Mouse (Mus musculus) MEL (cell line): ENCODE measurements at regions not wholly inside any gene's neighbourhood (a gene's known extent, or its start where the extent isn't known, plus 50 kb on each side); places are given as distances from the start of the nearest gene placed in this dataset.

Source experiments
- DNase-seq: peaks from one replicate; pipeline ENCODE4 v3.0.0; 2011; ENCODE audit warnings: low read depth, low spot score
- H3K27ac ChIP-seq: 2 replicates; pipeline ENCODE4 v1.5.1; 2012; ENCODE audit warnings: low read depth, mild to moderate bottlenecking, control low read depth, low read length, moderate library complexity; ENCODE audit not compliant: control insufficient read depth
- H3K27me3 ChIP-seq, 2 experiments: fragments of 150-350 bp in 1 of 2; sonication (generic) in 1 of 2; 2 replicates each; pipeline ENCODE4 v1.6.1; 2012; ENCODE audit warnings: low read length in 2 of 2, mild to moderate bottlenecking in 2 of 2, improper control_type of control experiment in 1 of 2, moderate library complexity in 1 of 2; ENCODE audit not compliant: insufficient read depth in 2 of 2, control insufficient read depth in 1 of 2
- H3K36me3 ChIP-seq, 2 experiments: 2 replicates each; pipeline ENCODE4 v1.6.1; 2012 to 2014; ENCODE audit warnings: low read length in 2 of 2, improper control_type of control experiment in 1 of 2, inconsistent platforms in 1 of 2, mild to moderate bottlenecking in 1 of 2; ENCODE audit not compliant: insufficient read depth in 2 of 2, control insufficient read depth in 1 of 2
- H3K4me1 ChIP-seq, 2 experiments: fragments of 150-350 bp in 1 of 2; sonication (generic) in 1 of 2; 2 replicates each; pipeline ENCODE4 v1.6.1; 2012; ENCODE audit warnings: low read length in 2 of 2, improper control_type of control experiment in 1 of 2, mild to moderate bottlenecking in 1 of 2; ENCODE audit not compliant: insufficient read depth in 2 of 2, control insufficient read depth in 1 of 2
- H3K4me3 ChIP-seq, 2 experiments: fragments of 150-350 bp in 1 of 2; sonication (generic) in 1 of 2; 2 replicates each; pipeline ENCODE4 v1.5.1; 2012; ENCODE audit warnings: low read depth in 2 of 2, low read length in 2 of 2, mild to moderate bottlenecking in 2 of 2, moderate library complexity in 2 of 2, control low read depth in 1 of 2, improper control_type of control experiment in 1 of 2; ENCODE audit not compliant: control insufficient read depth in 1 of 2, insufficient read depth in 1 of 2
- H3K79me2 ChIP-seq: 2 replicates; pipeline ENCODE4 v1.6.1; 2012; ENCODE audit warnings: mild to moderate bottlenecking, low read length, moderate library complexity; ENCODE audit not compliant: control insufficient read depth, poor library complexity, insufficient read depth
- H3K9ac ChIP-seq: 2 replicates; pipeline ENCODE4 v1.6.1; 2012; ENCODE audit warnings: low read depth, mild to moderate bottlenecking, control low read depth, low read length, moderate library complexity; ENCODE audit not compliant: control insufficient read depth, poor library complexity, severe bottlenecking
- H3K9me3 ChIP-seq: fragments of 150-350 bp; sonication (generic); replicated peaks from 2 replicates; pipeline ENCODE4 v1.6.1; 2012; ENCODE audit warnings: mild to moderate bottlenecking, low read length, improper control_type of control experiment, moderate library complexity; ENCODE audit not compliant: insufficient read depth
- BHLHE40 ChIP-seq: IDR thresholded peaks from 2 replicates; pipeline ENCODE4 v1.6.1; 2012; ENCODE audit warnings: low read depth, mild to moderate bottlenecking, inconsistent platforms, low read length, improper control_type of control experiment, borderline replicate concordance
- CHD1 ChIP-seq: IDR thresholded peaks from 2 replicates; pipeline ENCODE4 v1.6.1; 2012; ENCODE audit warnings: low read depth, mild to moderate bottlenecking, inconsistent platforms, low read length, improper control_type of control experiment
- E2F4 ChIP-seq: IDR thresholded peaks from 2 replicates; pipeline ENCODE4 v1.6.1; 2011; ENCODE audit warnings: low read depth, low read length, improper control_type of control experiment, borderline replicate concordance
- ELF1 ChIP-seq: IDR thresholded peaks from 2 replicates; pipeline ENCODE4 v1.6.1; 2014; ENCODE audit warnings: low read depth, mild to moderate bottlenecking, inconsistent platforms, low read length, improper control_type of control experiment, moderate library complexity
- GABPA ChIP-seq: IDR thresholded peaks from 2 replicates; pipeline ENCODE4 v1.6.1; 2012; ENCODE audit warnings: low read depth, mild to moderate bottlenecking, inconsistent platforms, low read length, improper control_type of control experiment, moderate library complexity
- KAT2A ChIP-seq: conservative IDR thresholded peaks from 2 replicates; pipeline ENCODE4 v1.6.1; 2012; ENCODE audit warnings: low read depth, low read length, improper control_type of control experiment, inconsistent platforms
- MAFK ChIP-seq: IDR thresholded peaks from 2 replicates; pipeline ENCODE4 v1.6.1; 2011; ENCODE audit warnings: low read depth, mild to moderate bottlenecking, low read length, improper control_type of control experiment, borderline replicate concordance
- MAX ChIP-seq: IDR thresholded peaks from 2 replicates; pipeline ENCODE4 v1.6.1; 2011; ENCODE audit warnings: low read length, improper control_type of control experiment
- POLR2A ChIP-seq, 2 experiments: IDR thresholded peaks; 2 replicates each; pipeline ENCODE4 v1.6.1; 2011 to 2012; ENCODE audit warnings: low read length in 2 of 2, mild to moderate bottlenecking in 2 of 2, control low read depth in 1 of 2, improper control_type of control experiment in 1 of 2, low read depth in 1 of 2, moderate library complexity in 1 of 2; ENCODE audit not compliant: control insufficient read depth in 1 of 2, insufficient read depth in 1 of 2, poor library complexity in 1 of 2
- POLR2AphosphoS5 ChIP-seq: IDR thresholded peaks from 2 replicates; pipeline ENCODE4 v1.6.1; 2012; ENCODE audit warnings: low read depth, borderline replicate concordance, mild to moderate bottlenecking, inconsistent platforms, low read length, moderate library complexity, mixed read lengths
- SIN3A ChIP-seq: IDR thresholded peaks from 2 replicates; pipeline ENCODE4 v1.6.1; 2012; ENCODE audit warnings: low read length, improper control_type of control experiment, inconsistent platforms
- TAL1 ChIP-seq: IDR thresholded peaks from 2 replicates; pipeline ENCODE4 v1.6.1; 2012; ENCODE audit warnings: mild to moderate bottlenecking, inconsistent platforms, low read length, moderate library complexity, mixed read lengths
- TBP ChIP-seq: IDR thresholded peaks from 2 replicates; pipeline ENCODE4 v1.8.0; 2011; ENCODE audit warnings: low read depth, low read length, improper control_type of control experiment
- TCF12 ChIP-seq: IDR thresholded peaks from 2 replicates; pipeline ENCODE4 v1.6.1; 2014; ENCODE audit warnings: low read depth, mild to moderate bottlenecking, inconsistent platforms, low read length, improper control_type of control experiment, moderate library complexity
- UBTF ChIP-seq: IDR thresholded peaks from 2 replicates; pipeline ENCODE4 v1.6.1; 2012; ENCODE audit warnings: low read depth, mild to moderate bottlenecking, inconsistent platforms, low read length, improper control_type of control experiment, moderate library complexity, borderline replicate concordance; ENCODE audit not compliant: insufficient read depth
- USF1 ChIP-seq: IDR thresholded peaks from 2 replicates; pipeline ENCODE4 v1.6.1; 2014; ENCODE audit warnings: low read depth, mild to moderate bottlenecking, inconsistent platforms, low read length, improper control_type of control experiment, moderate library complexity
- ZC3H11A ChIP-seq: IDR thresholded peaks from 2 replicates; pipeline ENCODE4 v1.6.1; 2012; ENCODE audit warnings: low read depth, mild to moderate bottlenecking, inconsistent platforms, low read length, improper control_type of control experiment
- ZMIZ1 ChIP-seq: IDR thresholded peaks from 2 replicates; pipeline ENCODE4 v1.6.1; 2012; ENCODE audit warnings: low read depth, mild to moderate bottlenecking, inconsistent platforms, low read length, improper control_type of control experiment, moderate library complexity

GRCm38 (mm10) chr13:35469361-35470198, 190.1 kb upstream of the Cdyl start:
- TF ChIP-seq POLR2A (IDR thresholded peaks at IDR 0.05; ENCODE audit: control insufficient read depth in 1 of 2, insufficient read depth in 1 of 2, low read depth in 1 of 2, low read length in 2 of 2, poor library complexity in 1 of 2): no peak
- no peak for TF ChIP-seq E2F4
- no peak for TF ChIP-seq TBP
- Histone ChIP-seq H3K79me2 (no peaks in the 10 kb centered on the region), H3K9me3 (no peaks in the 10 kb centered on the region), H3K27ac (no peak overlapping the region), H3K4me1 (no peaks in the 10 kb centered on the region), H3K4me3 (no peak overlapping the region), H3K9ac (no peak overlapping the region), H3K27me3 (no peaks in the 10 kb centered on the region), H3K36me3 (no peaks in the 10 kb centered on the region)
- DNase-seq: no peak

GRCm38 (mm10) chr13:35478226-35478625, 181.4 kb upstream of the Cdyl start:
- H3K27ac ChIP-seq: no peak overlapping the region
- no peaks in the 10 kb centered on the region for H3K4me1 ChIP-seq
- no peak overlapping the region for H3K9ac ChIP-seq
- no peaks in the 10 kb centered on the region; a peak in 2 of 4 replicates for H3K27me3 ChIP-seq
- no peak for DNase-seq
- no peaks in the 10 kb centered on the region for H3K79me2 ChIP-seq
- TF ChIP-seq ELF1 (no peak), MAX (no peak), CHD1 (no peak), ZC3H11A (no peak), TCF12 (no peak), SIN3A (no peak), KAT2A (no peak), UBTF (no peak), BHLHE40 (no peak), GABPA (no peak), MAFK (no peak), USF1 (no peak), TAL1 (no peak), ZMIZ1 (no peak), POLR2AphosphoS5 (no peak)
- H3K4me3 ChIP-seq: no peak overlapping the region
- H3K36me3 ChIP-seq: no peaks in the 10 kb centered on the region
- H3K9me3 ChIP-seq: no peaks in the 10 kb centered on the region
